Mouse (Mus musculus) heart, postnatal 0 days (tissue): ENCODE data around the gene Otol1. TPM values are rescaled to one million over a fixed set of nuclear protein-coding genes. Genes with fewer than 3 reads are reported as not detected.

Experiments used
- ATAC-seq: fragments of 200-750 bp; cut with Nextera tagmentation; 2 replicates; pipeline ENCODE4 v1.8.0; 2017; ENCODE audit warnings: low read depth, moderate number of reproducible peaks, moderate library complexity; ENCODE audit not compliant: insufficient read depth
- DNase-seq: peaks from one replicate; pipeline ENCODE4 v3.0.0-alpha.2; 2016; ENCODE audit warnings: low spot score
- H3K27ac ChIP-seq: fragments of 300-500 bp; sonication (generic); 2 replicates; pipeline ENCODE4 v1.5.1; 2014; ENCODE audit warnings: low read depth, mild to moderate bottlenecking
- H3K27me3 ChIP-seq: fragments of 300-500 bp; sonication (generic); 2 replicates; pipeline ENCODE4 v1.6.1; 2014; ENCODE audit warnings: low read length, mixed read lengths; ENCODE audit not compliant: control insufficient read depth, insufficient read depth
- H3K36me3 ChIP-seq: fragments of 300-500 bp; sonication (generic); replicated peaks from 2 replicates; pipeline ENCODE4 v1.6.1; 2014; ENCODE audit warnings: low read length, mixed read lengths; ENCODE audit not compliant: control insufficient read depth, insufficient read depth
- H3K4me1 ChIP-seq: fragments of 300-500 bp; sonication (generic); 2 replicates; pipeline ENCODE4 v1.6.1; 2014; ENCODE audit warnings: antibody characterized with exemption; ENCODE audit not compliant: control insufficient read depth, insufficient read depth
- H3K4me2 ChIP-seq: fragments of 300-500 bp; sonication (generic); 2 replicates; pipeline ENCODE4 v1.6.1; 2014; ENCODE audit warnings: low read depth, mild to moderate bottlenecking, low read length, moderate library complexity
- H3K4me3 ChIP-seq: fragments of 300-500 bp; sonication (generic); 2 replicates; pipeline ENCODE4 v1.5.1; 2014; ENCODE audit warnings: low read depth, low read length
- H3K9ac ChIP-seq: fragments of 300-500 bp; sonication (generic); replicated peaks from 2 replicates; pipeline ENCODE4 v1.6.1; 2014; ENCODE audit warnings: low read depth, low read length, mixed read lengths
- H3K9me3 ChIP-seq: fragments of 300-500 bp; sonication (generic); replicated peaks from 2 replicates; pipeline ENCODE4 v1.6.1; 2016; ENCODE audit warnings: low read length; ENCODE audit not compliant: control insufficient read depth
- CTCF ChIP-seq: IDR thresholded peaks from 2 replicates; pipeline ENCODE4 v1.5.1; 2016; ENCODE audit warnings: antibody characterized with exemption, control low read depth, low read depth
- EP300 ChIP-seq: IDR thresholded peaks from 2 replicates; pipeline ENCODE4 v1.6.1; 2016; ENCODE audit warnings: antibody characterized with exemption, low read depth
- WGBS: fragments of 180-500 bp; shearing (Covaris S2); extraction: QIAGEN DNeasy Blood & Tissue Kit; methylation state at CpG from one replicate; pipeline ENCODE4 v1.1.7; 2014; 5-methylcytosine and 5-hydroxymethylcytosine counted together
- polyA plus RNA-seq: library from polyadenylated mRNA; unstranded; fragments of >200 nt; fragmentation: Nextera tagmentation; extraction: Ambion mirVana; gene quantifications from 2 replicates; pipeline ENCODE4 v1.2.1, GENCODE M21; 2015
- total RNA-seq: library from RNA; depleted of rRNA; stranded (reverse); fragments of >200 nt; gene quantifications from 2 replicates; pipeline ENCODE4 v1.2.3, GENCODE M21; 2014; ENCODE audit warnings: low replicate concordance

The Otol1 gene
- total and polyA plus RNA-seq, 2 experiments from 2014 or later = not detected

DNA sequence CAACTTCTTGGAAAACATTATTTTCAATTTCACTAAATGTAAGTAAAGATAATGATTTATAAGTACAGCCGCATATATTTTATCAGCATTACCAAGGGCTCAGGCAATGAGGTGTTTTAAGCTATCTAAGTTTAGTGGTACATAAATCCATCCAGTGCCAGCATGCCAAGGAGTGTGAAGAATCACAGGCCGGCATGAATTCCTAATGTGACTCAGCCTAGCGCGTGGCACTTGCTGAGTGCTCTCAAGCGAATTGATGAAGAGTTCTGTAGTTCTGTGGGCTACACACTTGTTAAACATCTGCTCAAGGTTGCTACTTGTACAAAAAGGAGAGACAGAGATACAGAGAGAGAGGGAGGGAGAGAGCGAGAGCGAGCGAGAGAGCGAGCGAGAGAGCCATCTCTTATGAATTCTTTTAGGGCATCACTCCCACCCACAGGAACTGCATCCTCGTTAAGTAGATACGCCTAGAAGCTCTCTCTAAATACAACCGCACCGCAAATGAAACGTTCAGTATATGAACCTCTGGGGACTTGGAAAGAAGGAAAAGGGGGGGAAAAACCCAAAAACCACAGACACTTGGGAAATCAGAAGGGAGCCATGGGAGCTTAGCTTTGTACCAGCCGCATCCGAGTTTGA is 4.2 kb upstream of the Otol1 start:
- Histone ChIP-seq H3K4me2 (no peak overlapping the region), H3K4me3 (no peak overlapping the region), H3K27ac (no peak overlapping the region), H3K27me3 (no peaks in the 10 kb centered on the region), H3K4me1 (no peaks in the 10 kb centered on the region), H3K9ac (no peak overlapping the region), H3K36me3 (no peaks in the 10 kb centered on the region), H3K9me3 (no peaks in the 10 kb centered on the region)
- no peak for DNase-seq
- TF ChIP-seq EP300 (no peak), CTCF (no peak)
- ATAC-seq = no peak
- 76% methylated on average over 17 of the region's 17 CpGs for WGBS

DNA sequence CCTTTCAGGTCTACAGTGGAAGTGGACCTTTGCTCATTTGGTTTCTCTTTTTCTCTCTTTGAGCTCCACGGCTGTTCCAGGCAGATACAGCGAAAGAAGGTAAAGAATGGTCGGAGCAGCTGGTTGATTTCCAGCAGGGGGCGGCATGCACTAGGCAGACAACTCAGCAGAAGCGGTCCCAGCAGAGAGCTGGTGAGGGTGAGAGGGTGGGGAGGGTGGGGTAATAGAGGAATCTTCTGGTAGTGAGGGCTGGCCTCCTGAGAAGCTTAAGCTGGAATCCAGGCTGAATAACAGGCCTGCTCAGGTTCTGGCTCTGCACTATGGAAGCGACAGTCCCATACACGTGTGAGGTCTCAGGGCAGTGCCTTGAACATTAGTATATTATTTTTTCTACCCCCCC is 3.5 kb upstream of the Otol1 start:
- no peaks in the 10 kb centered on the region for H3K9me3 ChIP-seq
- H3K4me1 ChIP-seq = no peaks in the 10 kb centered on the region
- H3K4me3 ChIP-seq = no peak overlapping the region
- TF ChIP-seq EP300 = no peak
- TF ChIP-seq CTCF = peak; percentile 34; the same call in 1 of the 2 replicates
- no peak overlapping the region for H3K4me2 ChIP-seq
- DNase-seq (no peak), ATAC-seq (0 out of 2 replicates have a peak, but pooled peaks have one; percentile 30)
- no peak overlapping the region for H3K9ac ChIP-seq
- 34% methylated on average over 7 of the region's 7 CpGs for WGBS
- no peak overlapping the region for H3K27ac ChIP-seq
- H3K36me3 ChIP-seq = no peaks in the 10 kb centered on the region
- no peaks in the 10 kb centered on the region for H3K27me3 ChIP-seq

DNA sequence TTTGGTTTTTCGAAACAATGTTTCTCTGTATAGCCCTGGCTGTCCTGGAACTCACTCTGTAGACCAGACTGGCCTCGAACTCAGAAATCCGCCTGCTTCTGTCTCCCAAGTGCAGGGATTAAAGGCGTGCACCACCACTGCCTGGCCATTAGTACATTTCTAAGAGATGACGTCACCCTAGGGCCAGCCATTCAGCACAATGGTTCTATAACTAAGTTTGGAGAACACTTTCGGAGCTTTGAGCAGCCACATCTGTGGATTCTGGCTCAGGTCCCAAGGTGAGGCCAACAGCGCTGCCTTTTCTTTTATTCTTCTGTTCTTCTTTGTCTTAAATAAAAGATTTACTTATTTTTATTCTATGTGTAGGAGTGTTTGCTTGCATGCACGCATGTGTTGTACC is 3.0 kb upstream of the Otol1 start:
- no peak for ATAC-seq

DNA sequence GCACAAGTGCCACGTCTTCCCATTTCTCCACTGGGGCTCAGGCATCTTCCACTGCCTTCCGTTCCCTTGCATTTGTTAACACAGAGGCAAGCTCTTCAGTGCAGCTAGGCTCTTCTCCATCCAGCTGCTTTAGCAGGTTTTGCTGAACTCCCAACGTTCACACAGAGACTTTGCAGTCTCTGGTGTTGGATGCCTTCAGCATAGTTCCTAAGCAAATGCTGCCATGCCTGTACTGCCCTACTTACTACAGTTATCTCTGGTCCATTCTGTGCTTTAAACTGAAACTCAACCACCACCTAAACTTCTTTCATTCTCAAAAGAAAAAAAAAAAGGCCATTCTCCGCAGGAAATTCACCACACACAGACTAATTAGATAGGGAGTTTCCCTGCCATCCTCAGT is 5.2 kb downstream of the Otol1 start:
- Histone ChIP-seq H3K27ac (no peak overlapping the region), H3K27me3 (no peaks in the 10 kb centered on the region), H3K4me3 (no peak overlapping the region), H3K9ac (no peak overlapping the region), H3K4me2 (no peak overlapping the region), H3K9me3 (no peaks in the 10 kb centered on the region), H3K36me3 (no peaks in the 10 kb centered on the region), H3K4me1 (no peaks in the 10 kb centered on the region)
- TF ChIP-seq CTCF (no peak), EP300 (no peak)
- DNase-seq = no peak
- ATAC-seq = no peak
- 69% methylated on average over 4 of the region's 4 CpGs for WGBS

More for the DNA sequence above, 3.0 kb upstream of the Otol1 start:
- H3K4me3 ChIP-seq = no peak overlapping the region
- DNase-seq = no peak
- no peak overlapping the region for H3K9ac ChIP-seq
- H3K9me3 ChIP-seq = no peaks in the 10 kb centered on the region
- WGBS = 60% methylated on average over 8 of the region's 8 CpGs
- no peaks in the 10 kb centered on the region for H3K36me3 ChIP-seq
- no peak overlapping the region for H3K27ac ChIP-seq
- H3K4me1 ChIP-seq = no peaks in the 10 kb centered on the region
- TF ChIP-seq EP300 = no peak
- TF ChIP-seq CTCF = no peak
- H3K4me2 ChIP-seq = no peak overlapping the region
- H3K27me3 ChIP-seq = no peaks in the 10 kb centered on the region

DNA sequence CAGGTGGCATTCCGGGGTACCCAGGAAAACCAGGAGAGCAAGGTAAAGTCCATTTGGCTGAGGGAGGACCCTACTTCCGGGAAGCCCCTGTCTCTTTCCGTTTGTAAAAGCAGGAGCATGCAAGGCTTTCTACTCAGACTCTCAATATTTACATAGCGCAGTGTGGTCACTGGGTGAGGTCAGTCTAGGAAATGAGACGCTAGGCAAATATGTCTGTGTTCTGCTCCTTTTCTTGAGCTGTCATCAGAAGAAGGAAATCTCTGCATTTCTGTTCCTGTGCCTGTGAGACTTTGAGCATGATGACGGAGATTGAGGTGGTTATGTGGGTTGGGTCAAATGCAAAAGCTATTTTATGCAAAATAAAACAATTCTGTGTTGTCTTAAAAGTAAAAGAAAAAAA is 19.2 kb downstream of the Otol1 start:
- 52% methylated on average over 6 of the region's 6 CpGs for WGBS
- Histone ChIP-seq H3K4me2 (no peak overlapping the region), H3K27ac (no peak overlapping the region), H3K27me3 (no peaks in the 10 kb centered on the region), H3K4me3 (no peak overlapping the region), H3K9ac (no peak overlapping the region), H3K9me3 (no peaks in the 10 kb centered on the region), H3K36me3 (no peaks in the 10 kb centered on the region), H3K4me1 (no peaks in the 10 kb centered on the region)
- ATAC-seq = no peak
- DNase-seq = no peak
- TF ChIP-seq EP300 = no peak
- no peak for TF ChIP-seq CTCF

DNA sequence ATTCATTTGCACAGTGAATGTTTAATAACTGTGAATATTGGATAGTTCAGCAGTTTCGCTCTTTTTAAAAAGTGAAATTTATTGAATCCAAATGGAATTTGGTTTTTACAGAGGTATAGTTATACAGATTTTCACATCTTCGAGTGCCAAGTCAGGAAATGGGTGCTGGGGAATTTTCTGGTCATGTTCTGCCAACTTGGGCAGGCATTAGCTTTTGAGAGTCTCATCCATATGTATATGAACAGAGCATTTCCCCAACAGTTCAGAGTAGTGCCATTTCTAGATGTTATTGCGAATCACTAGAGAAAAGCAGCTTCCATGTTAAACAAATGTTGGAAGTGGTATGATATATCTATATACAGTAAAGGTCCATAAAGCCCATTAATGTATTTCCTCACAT is 21.8 kb downstream of the Otol1 start:
- TF ChIP-seq EP300 = no peak
- TF ChIP-seq CTCF = no peak
- H3K27ac ChIP-seq = no peak overlapping the region
- no peak for ATAC-seq
- H3K9ac ChIP-seq = no peak overlapping the region
- no peaks in the 10 kb centered on the region for H3K36me3 ChIP-seq
- no peaks in the 10 kb centered on the region for H3K9me3 ChIP-seq
- no peak overlapping the region for H3K4me3 ChIP-seq
- H3K27me3 ChIP-seq = no peaks in the 10 kb centered on the region
- H3K4me2 ChIP-seq = no peak overlapping the region
- no peak for DNase-seq
- WGBS = 72% methylated on average over 3 of the region's 3 CpGs
- no peaks in the 10 kb centered on the region for H3K4me1 ChIP-seq
